Mouse (Mus musculus): ENCODE measurements at regions not wholly inside any gene's neighbourhood (a gene's known extent, or its start where the extent isn't known, plus 50 kb on each side); places are given as distances from the start of the nearest gene placed in this dataset. TPM values are rescaled to one million over a fixed set of nuclear protein-coding genes. Genes with fewer than 3 reads are reported as not detected.
A peak's percentile ranks its signal among the peaks of the same experiment; 100 is the strongest.
"Not testable (repeated sequence)": the region's sequence is repeated elsewhere in the genome, so short reads cannot be mapped to it uniquely, and the experiment has no call there.

GRCm38 (mm10) chr19:17932665-17933064 lies 95.2 kb upstream of the Pcsk5 start:
- DNase-seq (ENCODE audit: low spot score) (no peak), ATAC-seq (ENCODE audit: insufficient read depth, low read depth) (no peak)
- TF ChIP-seq EP300 (IDR thresholded peaks at IDR 0.05; ENCODE audit: low read depth) (no peak), CTCF (IDR thresholded peaks at IDR 0.05; ENCODE audit: low read depth) (no peak)
- Histone ChIP-seq H3K9me3 (replicated peaks; ENCODE audit: control insufficient read depth, low read length) (no peaks in the 10 kb centered on the region), H3K36me3 (replicated peaks; ENCODE audit: control insufficient read depth, insufficient read depth, low read length) (no peaks in the 10 kb centered on the region), H3K27me3 (ENCODE audit: control insufficient read depth, insufficient read depth, low read length) (no peaks in the 10 kb centered on the region), H3K4me3 (ENCODE audit: low read depth, low read length) (no peak overlapping the region), H3K4me1 (ENCODE audit: control insufficient read depth, insufficient read depth) (no peaks in the 10 kb centered on the region), H3K4me2 (ENCODE audit: low read depth, low read length) (no peak overlapping the region), H3K27ac (ENCODE audit: low read depth) (no peak overlapping the region), H3K9ac (replicated peaks; ENCODE audit: low read depth, low read length) (no peak overlapping the region)
- 78% methylated on average over 4 of the region's 4 CpGs for WGBS

GRCm38 (mm10) chr19:17927121-17927520 lies 89.7 kb upstream of the Pcsk5 start:
- not testable (repeated sequence) for H3K9ac ChIP-seq (replicated peaks; ENCODE audit: low read depth, low read length); H3K9me3 ChIP-seq (replicated peaks; ENCODE audit: control insufficient read depth, low read length); H3K4me3 ChIP-seq (ENCODE audit: low read depth, low read length); H3K27ac ChIP-seq (ENCODE audit: low read depth); H3K27me3 ChIP-seq (ENCODE audit: control insufficient read depth, insufficient read depth, low read length); ATAC-seq (ENCODE audit: insufficient read depth, low read depth); DNase-seq (ENCODE audit: low spot score); H3K36me3 ChIP-seq (replicated peaks; ENCODE audit: control insufficient read depth, insufficient read depth, low read length); H3K4me2 ChIP-seq (ENCODE audit: low read depth, low read length); H3K4me1 ChIP-seq (ENCODE audit: control insufficient read depth, insufficient read depth)
- WGBS: 89% methylated on average over 8 of the region's 8 CpGs

GRCm38 (mm10) chr19:17907579-17907978 lies 70.1 kb upstream of the Pcsk5 start:
- ATAC-seq (ENCODE audit: insufficient read depth, low read depth) (no peak), DNase-seq (ENCODE audit: low spot score) (no peak)
- no peak for TF ChIP-seq EP300 (IDR thresholded peaks at IDR 0.05; ENCODE audit: low read depth)
- TF ChIP-seq CTCF (IDR thresholded peaks at IDR 0.05; ENCODE audit: low read depth): no peak
- H3K9me3 ChIP-seq (replicated peaks; ENCODE audit: control insufficient read depth, low read length): no peaks in the 10 kb centered on the region
- 73% methylated on average over 1 of the region's 1 CpGs for WGBS
- no peak overlapping the region for H3K4me2 ChIP-seq (ENCODE audit: low read depth, low read length)
- H3K27ac ChIP-seq (ENCODE audit: low read depth): no peak overlapping the region
- no peak overlapping the region for H3K9ac ChIP-seq (replicated peaks; ENCODE audit: low read depth, low read length)
- no peaks in the 10 kb centered on the region for H3K36me3 ChIP-seq (replicated peaks; ENCODE audit: control insufficient read depth, insufficient read depth, low read length)
- H3K4me3 ChIP-seq (ENCODE audit: low read depth, low read length): no peak overlapping the region
- H3K4me1 ChIP-seq (ENCODE audit: control insufficient read depth, insufficient read depth): no peaks in the 10 kb centered on the region
- H3K27me3 ChIP-seq (ENCODE audit: control insufficient read depth, insufficient read depth, low read length): no peaks in the 10 kb centered on the region

GRCm38 (mm10) chr19:17904120-17904519 lies 66.7 kb upstream of the Pcsk5 start:
- H3K9me3 ChIP-seq (replicated peaks; ENCODE audit: control insufficient read depth, low read length): no peaks in the 10 kb centered on the region
- WGBS: 59% methylated on average over 3 of the region's 3 CpGs
- H3K27ac ChIP-seq (ENCODE audit: low read depth): no peak overlapping the region
- H3K4me2 ChIP-seq (ENCODE audit: low read depth, low read length): no peak overlapping the region
- ATAC-seq (ENCODE audit: insufficient read depth, low read depth) (no peak), DNase-seq (ENCODE audit: low spot score) (peak; percentile 20)
- no peak overlapping the region for H3K4me3 ChIP-seq (ENCODE audit: low read depth, low read length)
- no peaks in the 10 kb centered on the region for H3K27me3 ChIP-seq (ENCODE audit: control insufficient read depth, insufficient read depth, low read length)
- no peak for TF ChIP-seq CTCF (IDR thresholded peaks at IDR 0.05; ENCODE audit: low read depth)
- no peak for TF ChIP-seq EP300 (IDR thresholded peaks at IDR 0.05; ENCODE audit: low read depth)
- H3K9ac ChIP-seq (replicated peaks; ENCODE audit: low read depth, low read length): no peak overlapping the region
- no peaks in the 10 kb centered on the region for H3K36me3 ChIP-seq (replicated peaks; ENCODE audit: control insufficient read depth, insufficient read depth, low read length)
- H3K4me1 ChIP-seq (ENCODE audit: control insufficient read depth, insufficient read depth): no peaks in the 10 kb centered on the region

- Histone ChIP-seq H3K4me1 (ENCODE audit: control insufficient read depth, insufficient read depth) (no peaks in the 10 kb centered on the region), H3K27me3 (ENCODE audit: control insufficient read depth, insufficient read depth, low read length) (no peaks in the 10 kb centered on the region), H3K9ac (replicated peaks; ENCODE audit: low read depth, low read length) (no peak overlapping the region), H3K4me2 (ENCODE audit: low read depth, low read length) (no peak overlapping the region), H3K9me3 (replicated peaks; ENCODE audit: control insufficient read depth, low read length) (no peaks in the 10 kb centered on the region), H3K4me3 (ENCODE audit: low read depth, low read length) (no peak overlapping the region), H3K36me3 (replicated peaks; ENCODE audit: control insufficient read depth, insufficient read depth, low read length) (no peaks in the 10 kb centered on the region), H3K27ac (ENCODE audit: low read depth) (no peak overlapping the region)
- TF ChIP-seq EP300 (IDR thresholded peaks at IDR 0.05; ENCODE audit: low read depth) (no peak), CTCF (IDR thresholded peaks at IDR 0.05; ENCODE audit: low read depth) (no peak)
- ATAC-seq (ENCODE audit: insufficient read depth, low read depth) (no peak), DNase-seq (ENCODE audit: low spot score) (no peak)
Measured at GRCm38 (mm10) chr19:17892615-17893014, 55.2 kb upstream of the Pcsk5 start.

Small RNAs in the stretch of these regions (microRNA-seq; reads per million reads assigned to microRNA genes)
- not detected for gene Gm23061

Data from heart, postnatal 0 days (tissue).